Mouse (Mus musculus): ENCODE data around the gene Hcn2. TPM values are rescaled to one million over a fixed set of nuclear protein-coding genes. Genes with fewer than 3 reads are reported as not detected.
"Not testable (repeated sequence)": the region's sequence is repeated elsewhere in the genome, so short reads cannot be mapped to it uniquely, and the experiment has no call there.

The Hcn2 gene
- total RNA-seq, 4 experiments from 2014 or later = 8.1 to 10.9 (median 10.3) TPM

DNA sequence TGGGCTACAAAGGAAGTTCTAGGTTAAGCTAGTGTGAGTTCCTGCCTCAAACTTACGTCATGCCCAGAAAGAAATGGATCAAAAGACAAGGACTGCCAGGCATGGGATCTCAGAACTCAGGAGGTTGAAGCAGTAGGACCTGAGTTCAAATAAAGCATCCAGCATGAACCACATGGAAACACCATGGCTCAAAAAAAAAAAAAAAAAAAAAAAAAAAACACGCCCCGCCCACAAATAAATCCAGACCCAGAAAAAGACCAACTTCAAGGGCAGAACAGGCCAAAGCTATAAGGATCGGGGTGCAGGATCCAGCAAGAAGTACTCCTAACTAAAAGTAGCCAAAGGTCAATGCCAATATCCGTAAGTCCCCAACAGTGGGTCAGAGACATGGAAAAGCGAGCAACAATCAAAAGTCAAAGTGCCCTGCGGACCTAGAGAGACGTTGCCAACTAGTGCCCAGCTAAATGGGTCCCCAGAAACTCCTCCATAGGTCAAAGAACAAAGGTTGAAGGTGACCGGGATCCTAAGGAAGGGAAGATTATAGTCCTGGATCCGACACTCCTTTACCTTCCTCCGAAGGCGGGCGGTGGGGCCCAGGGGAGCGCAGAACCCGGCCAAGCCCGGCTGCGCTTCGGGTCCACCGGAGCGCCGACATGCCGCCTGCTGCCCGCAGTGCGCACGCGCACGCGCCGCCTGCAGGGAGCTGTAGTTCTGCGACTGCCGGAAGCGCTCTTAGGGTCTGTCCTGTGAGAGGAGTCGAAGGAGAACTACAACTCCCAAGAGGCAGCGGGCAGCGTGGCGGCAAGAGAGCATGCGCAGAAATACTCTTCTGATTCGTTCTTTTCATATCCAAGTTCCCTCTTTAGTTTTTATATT, 29.7 kb downstream of the Hcn2 start, which contains the start of gene Polrmt:
Gene Polrmt (minus strand): TSS at position 684 of the 876 bp plus-strand sequence.
- DNase-seq = peak; percentile 97

DNA sequence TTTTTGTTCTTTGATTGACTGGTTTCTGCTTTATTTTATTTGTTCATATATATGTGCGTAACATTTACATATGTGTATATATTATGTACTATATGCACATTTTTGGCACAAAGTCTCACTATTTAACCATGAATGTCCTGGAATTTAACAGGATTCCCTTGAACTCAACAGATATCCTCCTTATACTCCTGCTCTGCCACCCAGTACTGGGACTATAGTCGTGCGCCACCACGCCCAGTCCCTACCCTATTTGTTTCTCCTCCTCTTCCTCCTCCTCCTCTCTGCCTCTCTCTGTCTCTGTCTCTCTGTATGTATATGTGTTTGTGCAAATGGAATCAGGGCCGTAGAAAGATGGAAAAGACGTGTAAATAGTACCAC, 30.3 kb downstream of the Hcn2 start:
- no peak for DNase-seq

GRCm38 (mm10) chr10:79748496-79748895, 32.1 kb downstream of the Hcn2 start:
- DNase-seq = no peak

DNA sequence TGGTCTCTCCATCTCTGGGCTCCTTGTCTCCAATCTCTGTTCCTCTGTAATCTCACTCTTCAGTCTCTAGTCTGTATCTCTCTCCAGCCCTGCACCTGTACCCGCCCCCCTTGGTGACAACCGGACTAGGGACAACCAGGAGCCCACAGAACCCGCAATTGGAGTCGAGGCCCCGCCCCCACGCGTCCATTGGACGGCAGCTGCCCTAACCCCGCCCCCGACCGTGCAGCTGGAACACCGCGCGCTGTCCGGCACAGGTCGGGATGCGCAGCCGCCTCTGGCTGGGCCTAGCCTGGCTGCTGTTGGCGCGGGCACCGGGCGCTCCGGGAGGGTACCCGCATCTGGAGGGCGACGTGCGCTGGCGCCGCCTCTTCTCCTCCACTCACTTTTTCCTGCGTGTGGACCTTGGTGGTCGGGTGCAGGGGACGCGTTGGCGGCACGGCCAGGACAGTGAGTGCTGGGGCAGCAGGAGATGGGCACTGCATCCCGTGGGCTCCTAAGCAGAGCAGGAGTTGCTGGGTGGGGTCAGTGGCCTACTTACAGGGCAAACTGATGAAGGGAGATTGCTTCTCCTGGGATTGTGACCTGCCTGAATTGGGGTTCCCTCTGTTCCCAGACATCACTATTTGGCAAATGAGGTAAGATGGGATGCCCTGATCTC, 38.6 kb downstream of the Hcn2 start, which contains the start of gene Fgf22:
Gene Fgf22 (plus strand): TSS at position 221 of the 661 bp plus-strand sequence.
- peak; percentile 71 for DNase-seq

DNA sequence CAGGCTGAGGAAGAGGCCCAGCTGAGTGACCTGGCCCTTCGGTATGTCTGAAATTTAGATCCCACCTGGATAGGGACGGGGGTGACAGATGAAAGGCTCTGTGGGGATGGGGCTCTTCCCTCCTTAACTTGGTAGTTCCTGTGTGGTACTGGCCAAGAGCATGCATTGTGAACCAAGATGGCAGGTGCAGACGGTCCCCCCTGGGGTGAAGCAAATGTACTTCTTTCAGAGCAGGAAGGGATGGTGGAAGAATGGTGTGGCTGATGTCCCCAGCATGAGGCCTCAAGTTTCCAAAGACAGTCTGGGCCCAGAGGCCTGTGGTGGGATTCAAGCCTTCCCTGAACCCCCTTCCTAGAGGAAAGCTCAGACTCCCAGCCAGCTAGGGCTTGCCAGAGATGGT, 39.4 kb downstream of the Hcn2 start:
- DNase-seq = no peak

DNA sequence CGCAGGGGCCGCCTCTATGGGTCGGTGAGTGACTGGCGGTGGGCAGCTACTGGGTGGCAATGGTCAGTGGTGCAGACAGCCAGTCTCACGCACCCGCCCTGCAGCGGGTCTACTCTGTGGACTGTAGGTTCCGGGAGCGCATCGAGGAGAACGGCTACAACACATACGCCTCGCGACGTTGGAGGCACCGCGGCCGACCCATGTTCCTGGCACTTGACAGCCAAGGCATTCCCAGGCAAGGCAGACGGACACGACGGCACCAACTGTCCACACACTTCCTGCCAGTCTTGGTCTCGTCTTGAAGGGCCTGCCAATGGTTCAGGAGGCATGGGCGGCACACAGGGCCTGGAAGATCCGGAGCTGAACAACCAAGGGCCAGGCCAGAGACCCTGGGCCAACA, 40.2 kb downstream of the Hcn2 start:
- DNase-seq = no peak

- DNase-seq = not testable (repeated sequence)
These were observed 43.2 kb downstream of the Hcn2 start for GRCm38 (mm10) chr10:79759675-79760074.

GRCm38 (mm10) chr10:79760603-79761143, 44.2 kb downstream of the Hcn2 start:
- DNase-seq = no peak

GRCm38 (mm10) chr10:79762875-79763274, 46.4 kb downstream of the Hcn2 start:
- no peak for DNase-seq

DNA sequence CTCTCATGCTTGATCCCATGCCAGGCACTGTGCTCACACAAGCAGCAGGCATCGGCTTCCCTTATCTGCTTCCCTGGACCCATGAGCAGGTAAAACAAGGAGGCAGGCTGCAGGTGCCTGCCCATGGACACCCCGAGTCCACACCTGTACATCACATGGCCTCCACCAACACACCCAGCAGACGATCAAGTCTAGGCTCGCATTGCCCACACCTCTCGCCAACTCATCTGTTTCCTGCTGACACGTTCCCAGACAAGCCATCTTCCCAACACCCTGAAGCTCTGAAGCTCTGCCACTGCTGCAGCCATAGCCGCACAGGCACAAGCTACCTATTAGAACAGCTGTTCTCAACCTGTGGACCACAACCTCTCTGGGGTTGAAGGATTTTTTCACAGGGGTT, 47.8 kb downstream of the Hcn2 start:
- no peak for DNase-seq

DNA sequence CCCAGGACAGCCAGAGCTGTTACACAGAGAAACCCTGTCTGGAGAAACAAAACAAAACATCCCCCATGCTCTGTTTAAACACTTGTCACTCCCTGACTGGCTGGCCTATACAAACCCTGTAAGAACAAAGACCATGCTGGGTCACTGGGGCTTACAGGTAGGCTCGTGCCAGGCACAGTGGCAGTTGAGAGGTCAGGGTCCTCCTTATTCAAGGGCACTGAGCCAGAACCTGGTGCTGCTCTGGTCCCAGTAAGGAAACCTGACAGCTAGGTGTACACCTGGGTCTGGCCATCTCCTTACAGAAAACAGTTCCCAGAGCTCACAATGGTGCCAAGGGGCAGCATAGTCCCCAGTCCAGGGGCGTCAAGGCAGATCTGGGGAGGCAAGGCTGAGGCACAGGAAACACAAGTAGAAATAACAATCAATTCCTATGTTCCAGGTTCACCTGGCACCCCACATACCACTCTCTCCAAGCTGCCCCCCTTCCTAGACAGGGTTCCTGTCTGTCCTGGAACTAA, 48.9 kb downstream of the Hcn2 start:
- no peak for DNase-seq

DNA sequence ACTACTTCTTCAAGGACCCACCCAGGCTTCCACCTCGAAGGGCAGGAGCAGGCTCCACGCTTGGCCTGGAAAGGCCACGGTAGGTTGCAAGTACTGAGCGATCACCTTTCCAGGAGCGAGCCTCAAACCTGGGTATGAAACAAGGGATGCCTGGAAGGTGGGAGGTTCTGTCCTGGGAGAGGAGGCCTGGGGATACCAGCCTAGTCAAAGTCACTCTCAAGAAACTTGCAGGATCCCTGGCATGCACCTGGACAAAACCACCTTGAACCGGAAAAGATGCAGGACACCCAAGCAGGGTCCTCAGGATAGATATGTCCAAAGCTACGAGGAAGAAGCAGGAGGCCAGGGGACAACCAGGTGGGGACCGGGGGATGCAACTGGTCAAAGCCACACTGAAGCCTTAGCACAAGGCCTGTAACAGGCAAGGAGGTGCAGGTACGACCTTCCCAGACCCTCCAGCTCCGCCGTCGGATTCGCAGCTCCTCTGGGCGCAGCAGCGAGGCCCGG, 49.6 kb downstream of the Hcn2 start:
- no peak for DNase-seq

GRCm38 (mm10) chr10:79766508-79767325, 50.3 kb downstream of the Hcn2 start, which contains the start of gene Rnf126:
TSS of gene Rnf126 (minus strand) at chr10:79766952.
- peak; percentile 100 for DNase-seq

DNA sequence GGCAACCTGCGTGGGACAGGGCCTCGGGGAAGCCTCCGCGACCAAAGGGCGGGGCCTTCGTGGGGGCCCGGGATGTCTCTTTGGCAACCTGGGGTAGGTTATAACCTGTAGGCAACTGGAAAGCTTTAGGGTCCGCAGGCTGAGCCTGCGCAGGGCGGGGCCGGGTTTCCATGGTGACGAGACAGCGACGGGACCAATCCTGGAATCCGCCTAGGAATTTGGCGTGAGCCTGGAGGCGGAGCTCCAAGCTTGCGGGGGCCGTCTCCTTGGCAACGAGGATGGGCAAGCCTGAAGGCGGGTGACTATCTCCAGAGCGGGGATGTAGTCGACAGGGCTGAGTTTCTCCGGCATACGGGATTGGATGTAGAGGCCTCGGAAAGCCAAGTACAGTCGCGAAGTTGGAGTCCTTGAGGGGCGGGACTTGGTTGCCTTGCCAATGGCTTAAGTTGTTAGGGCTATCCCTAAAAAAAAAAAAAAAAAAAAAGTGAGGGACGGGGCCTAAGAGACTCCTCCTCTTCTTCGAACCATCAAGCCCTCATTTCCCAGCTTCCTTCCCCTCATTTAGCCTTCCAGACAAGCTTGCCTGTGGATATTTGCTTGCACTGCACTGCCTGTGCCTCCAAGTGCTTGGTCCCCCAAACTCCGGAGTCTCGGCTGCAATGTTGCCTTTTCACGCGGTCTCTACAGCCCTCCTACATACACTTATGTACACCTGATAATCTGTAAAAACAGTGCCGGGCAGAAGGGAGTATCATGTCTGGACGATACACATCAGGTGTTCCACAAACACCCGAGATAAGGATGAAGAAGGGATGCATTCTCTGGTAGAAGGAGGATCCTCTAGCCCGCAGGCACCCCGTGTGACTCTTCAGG, 51.2 kb downstream of the Hcn2 start:
- DNase-seq = peak; percentile 92

- DNase-seq = no peak
These were observed 52.0 kb downstream of the Hcn2 start for GRCm38 (mm10) chr10:79768400-79768799.

DNA sequence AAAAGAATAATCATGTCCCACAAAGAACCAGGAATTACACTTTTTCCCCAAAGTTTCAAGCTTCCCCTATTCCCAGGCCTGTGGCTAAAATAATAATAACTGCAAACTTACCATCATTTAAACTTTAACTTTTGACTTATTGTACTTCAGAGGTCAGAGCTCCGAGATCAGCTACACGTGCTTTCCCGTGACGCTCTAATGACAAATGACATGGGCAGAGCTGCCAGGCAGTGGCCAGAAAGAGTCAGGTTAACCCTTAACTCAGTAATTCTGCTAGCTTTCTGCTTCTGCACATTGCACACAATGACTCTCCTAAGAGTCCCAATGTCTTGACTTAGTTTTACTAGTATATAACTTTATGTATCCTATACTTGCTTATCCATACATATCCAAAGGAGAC, 52.9 kb downstream of the Hcn2 start:
- no peak for DNase-seq

GRCm38 (mm10) chr10:79772320-79772719, 55.9 kb downstream of the Hcn2 start:
- no peak for DNase-seq

DNA sequence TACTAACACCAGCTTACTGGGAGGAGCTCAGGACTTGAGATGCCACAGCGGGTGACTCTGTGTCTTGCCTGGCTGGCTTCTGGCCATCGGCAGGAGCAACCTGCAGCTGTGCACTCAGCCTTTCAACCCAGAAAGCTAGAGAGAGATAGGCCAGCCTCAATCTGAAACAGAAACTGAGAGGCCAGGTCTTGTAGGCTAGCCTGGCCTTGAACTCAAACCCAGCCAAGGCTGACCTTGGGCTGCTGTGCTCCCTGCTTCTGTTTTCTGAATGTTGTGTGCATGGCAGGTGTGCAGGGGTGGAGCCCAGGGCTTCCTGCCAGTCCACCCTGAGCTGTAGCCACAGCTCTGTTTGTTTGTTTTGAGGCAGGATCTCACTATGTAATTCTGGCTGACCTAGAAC, 56.8 kb downstream of the Hcn2 start:
- no peak for DNase-seq

GRCm38 (mm10) chr10:79774486-79775279, 58.2 kb downstream of the Hcn2 start:
- DNase-seq = no peak

DNA sequence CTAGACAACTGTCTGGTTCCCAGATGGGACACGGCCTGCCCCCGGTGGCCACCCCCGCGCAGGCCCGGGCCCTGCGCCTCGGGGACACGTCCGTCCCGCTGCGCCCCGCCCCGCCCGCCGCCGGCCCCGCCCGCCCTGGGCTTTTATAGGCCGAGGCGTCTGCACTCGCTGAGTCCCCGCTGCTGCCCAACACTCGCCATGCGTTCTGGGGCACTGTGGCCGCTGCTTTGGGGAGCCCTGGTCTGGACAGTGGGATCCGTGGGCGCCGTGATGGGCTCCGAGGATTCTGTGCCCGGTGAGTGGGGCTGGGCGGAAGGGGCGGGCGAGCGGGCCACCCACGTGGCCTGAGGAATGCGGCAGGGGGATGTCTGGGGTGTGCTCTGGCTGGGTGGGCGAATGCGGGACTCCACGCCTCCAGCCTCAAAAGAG, 60.7 kb downstream of the Hcn2 start, which contains the start of gene Fstl3:
Gene Fstl3 (plus strand): TSS at position 170 of the 429 bp plus-strand sequence.
- DNase-seq = no peak
